Mouse (Mus musculus): Measurements from ENCODE around the gene Otud7b.

DNA sequence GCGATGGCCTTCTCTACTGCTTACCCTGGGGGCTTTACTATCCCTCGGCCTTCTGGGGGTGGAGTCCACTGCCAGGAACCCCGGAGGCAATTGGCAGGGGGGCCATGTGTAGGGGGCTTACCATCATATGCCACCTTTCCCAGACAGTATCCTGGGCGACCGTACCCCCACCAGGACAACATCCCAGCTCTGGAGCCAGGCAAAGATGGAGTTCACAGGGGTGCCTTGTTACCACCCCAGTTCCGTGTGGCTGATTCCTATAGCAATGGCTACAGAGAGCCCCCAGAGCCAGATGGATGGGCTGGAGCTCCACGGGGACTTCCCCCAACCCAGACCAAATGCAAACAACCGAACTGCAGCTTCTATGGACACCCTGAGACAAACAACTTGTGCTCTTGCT lies 51.2 kb downstream of the Otud7b start:
- TF ChIP-seq CTCF (IDR thresholded peaks at IDR 0.05; ENCODE audit: low read depth) = no peak
- TF ChIP-seq EP300 (optimal IDR thresholded peaks at IDR 0.05) = no peak
